Mouse (Mus musculus): ENCODE results near the gene Jazf1. TPM values are rescaled to one million over a fixed set of nuclear protein-coding genes. Genes with fewer than 3 reads are reported as not detected.
A peak's percentile ranks its signal among the peaks of the same experiment; 100 is the strongest.

The Jazf1 gene
- total RNA-seq (2014; rRNA removed), result 35.2 and 37.2 TPM in 2 replicates
- polyA plus RNA-seq (2015; fragmentation: Nextera tagmentation; extraction: Ambion mirVana), result 53.5 and 56.1 TPM in 2 replicates

DNA sequence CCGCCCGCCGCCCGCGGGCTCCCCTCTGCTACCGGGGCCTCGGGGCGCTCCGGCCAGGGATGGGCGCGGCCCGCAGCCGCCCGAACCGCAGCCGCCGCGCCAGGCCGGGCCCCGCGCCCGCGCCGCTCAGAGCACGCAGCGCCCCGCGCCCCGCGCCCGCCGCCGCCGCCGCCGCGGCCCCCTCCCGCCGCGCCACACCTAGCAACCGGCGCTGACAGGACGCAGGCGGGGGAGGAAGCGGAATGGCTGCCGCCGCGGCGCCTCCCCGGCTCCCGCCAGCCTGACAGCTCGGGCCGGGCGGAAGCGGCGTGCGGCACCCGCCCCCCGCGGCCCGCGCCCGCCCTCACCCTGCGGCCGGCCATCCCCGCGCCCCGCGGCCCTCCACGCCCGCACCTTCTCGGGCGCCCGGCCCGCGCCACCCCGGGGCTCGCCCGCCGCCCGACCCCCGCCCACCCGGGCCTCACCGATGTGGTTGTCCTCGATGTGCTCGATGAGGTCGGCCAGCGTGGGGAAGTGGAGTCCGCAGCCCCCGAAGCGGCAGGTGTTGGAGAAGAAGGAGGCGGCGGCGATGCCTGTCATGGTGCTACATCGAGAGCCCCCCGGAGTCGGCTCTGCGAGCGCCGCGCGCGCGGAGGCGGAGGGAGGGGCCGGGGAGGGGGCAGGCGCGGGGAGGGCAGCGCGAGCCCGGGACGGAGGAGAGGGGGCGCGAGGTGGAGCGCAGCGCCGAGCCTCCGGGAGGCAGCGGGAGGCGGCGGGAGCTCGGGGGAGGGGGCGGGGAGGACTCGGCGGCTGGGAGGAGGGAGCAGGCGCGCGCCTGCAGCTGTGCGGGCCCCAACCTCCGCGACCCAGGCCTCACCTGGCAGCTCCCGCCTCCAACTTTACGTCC, at the start of gene Jazf1:
Jazf1 (minus strand) TSS at position 643 of the 886 bp plus-strand sequence.
- peak; percentile 74 for ATAC-seq
- under 1% methylated on average over 42 of the region's 133 CpGs for WGBS
- H3K4me1 ChIP-seq (ENCODE audit: insufficient read depth, low read length), result no peaks in the 10 kb centered on the region
- H3K36me3 ChIP-seq (ENCODE audit: insufficient read depth, low read length), result no peaks in the 10 kb centered on the region
- H3K27ac ChIP-seq, result peak within 1 kb of the TSS; percentile 90
- H3K27me3 ChIP-seq (ENCODE audit: insufficient read depth, low read length), result no peaks in the 10 kb centered on the region
- peak within 1 kb of the TSS; percentile 92 for H3K4me3 ChIP-seq (ENCODE audit: low read length)
- no peaks in the 10 kb centered on the region for H3K9me3 ChIP-seq (ENCODE audit: low read length)
- peak within 1 kb of the TSS; percentile 86 for H3K9ac ChIP-seq (replicated peaks; ENCODE audit: low read length)
- peak within 1 kb of the TSS; percentile 78 for H3K4me2 ChIP-seq (ENCODE audit: low read depth, low read length)
- DNase-seq (ENCODE audit: low spot score), result peak; percentile 67
- no peak for TF ChIP-seq CTCF (IDR thresholded peaks at IDR 0.05; ENCODE audit: low read depth)

DNA sequence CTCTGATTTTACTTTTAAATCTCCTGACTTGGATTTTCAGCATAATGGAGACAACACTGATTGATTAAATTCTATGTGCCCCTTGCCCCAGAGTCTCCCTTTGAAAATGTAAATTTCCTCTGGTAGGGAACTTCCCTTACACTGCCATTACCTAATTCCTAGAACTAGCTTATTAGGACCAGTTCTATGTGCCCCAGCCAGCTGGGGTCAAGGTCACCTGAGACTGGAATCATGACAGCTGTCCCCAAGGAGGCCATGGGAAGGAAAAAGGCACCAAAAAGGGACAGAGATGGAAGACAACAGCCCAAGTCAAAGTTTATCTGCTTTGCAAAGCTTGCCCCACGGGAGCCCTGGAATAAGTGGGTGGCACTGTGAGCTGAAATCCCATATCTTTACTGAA, 49.4 kb upstream of the Jazf1 start:
- no peak overlapping the region for H3K9ac ChIP-seq (replicated peaks; ENCODE audit: low read length)
- ATAC-seq (no peak), DNase-seq (ENCODE audit: low spot score) (no peak)
- no peak overlapping the region for H3K4me3 ChIP-seq (ENCODE audit: low read length)
- no peaks in the 10 kb centered on the region for H3K27me3 ChIP-seq (ENCODE audit: insufficient read depth, low read length)
- no peaks in the 10 kb centered on the region for H3K36me3 ChIP-seq (ENCODE audit: insufficient read depth, low read length)
- no peak overlapping the region for H3K27ac ChIP-seq
- no peak overlapping the region for H3K4me2 ChIP-seq (ENCODE audit: low read depth, low read length)
- TF ChIP-seq CTCF (IDR thresholded peaks at IDR 0.05; ENCODE audit: low read depth), result no peak
- 44% methylated on average over 1 of the region's 1 CpGs for WGBS
- H3K9me3 ChIP-seq (ENCODE audit: low read length), result no peaks in the 10 kb centered on the region
- H3K4me1 ChIP-seq (ENCODE audit: insufficient read depth, low read length), result no peaks in the 10 kb centered on the region

DNA sequence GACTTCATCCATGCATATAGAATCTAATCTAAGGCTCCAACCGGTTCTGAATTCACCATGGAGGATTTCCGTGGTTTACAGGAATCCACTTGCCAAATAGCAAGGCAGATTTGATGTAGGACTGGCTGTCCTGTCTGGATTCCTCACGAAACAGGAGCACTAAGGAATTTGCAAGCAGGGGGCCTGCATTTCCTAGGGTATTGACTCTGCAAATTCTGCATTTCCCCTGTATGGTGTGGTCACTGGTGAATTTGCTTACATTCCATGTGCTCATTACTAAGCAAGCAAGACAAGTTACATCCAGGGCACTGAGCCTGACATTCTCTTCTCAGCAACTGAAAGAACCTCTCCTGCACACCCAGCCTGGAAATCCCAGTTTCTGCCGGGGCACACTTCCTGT, 18.4 kb upstream of the Jazf1 start:
- Histone ChIP-seq H3K9me3 (ENCODE audit: low read length) (no peaks in the 10 kb centered on the region), H3K27ac (no peak overlapping the region), H3K4me2 (ENCODE audit: low read depth, low read length) (no peak overlapping the region), H3K9ac (replicated peaks; ENCODE audit: low read length) (no peak overlapping the region), H3K4me3 (ENCODE audit: low read length) (no peak overlapping the region), H3K27me3 (ENCODE audit: insufficient read depth, low read length) (no peaks in the 10 kb centered on the region), H3K36me3 (ENCODE audit: insufficient read depth, low read length) (no peaks in the 10 kb centered on the region), H3K4me1 (ENCODE audit: insufficient read depth, low read length) (no peaks in the 10 kb centered on the region)
- TF ChIP-seq CTCF (IDR thresholded peaks at IDR 0.05; ENCODE audit: low read depth), result no peak
- ATAC-seq (no peak), DNase-seq (ENCODE audit: low spot score) (no peak)
- 65% methylated on average over 4 of the region's 4 CpGs for WGBS

DNA sequence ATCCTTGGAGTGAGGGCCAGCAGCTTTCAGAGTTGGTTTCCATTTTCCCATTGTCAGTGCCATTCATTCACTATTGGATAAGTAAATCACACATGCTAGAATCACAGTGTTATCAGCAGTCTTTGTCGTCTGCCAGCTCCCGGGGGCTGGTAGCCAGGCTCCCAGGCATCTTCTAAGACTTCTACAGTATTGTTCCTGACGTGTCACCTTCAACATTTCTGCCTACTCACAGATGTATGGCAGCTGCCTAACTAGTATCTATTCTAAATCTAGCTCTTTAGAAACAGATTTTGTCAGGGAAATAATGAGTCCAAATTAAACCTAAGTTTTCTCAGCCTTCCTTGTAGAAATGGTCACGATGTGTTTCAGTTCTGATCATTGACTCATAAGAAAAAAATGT, 12.8 kb upstream of the Jazf1 start:
- no peak for TF ChIP-seq CTCF (IDR thresholded peaks at IDR 0.05; ENCODE audit: low read depth)
- H3K27me3 ChIP-seq (ENCODE audit: insufficient read depth, low read length), result no peaks in the 10 kb centered on the region
- H3K9me3 ChIP-seq (ENCODE audit: low read length), result no peaks in the 10 kb centered on the region
- WGBS, result 77% methylated on average over 4 of the region's 4 CpGs
- DNase-seq (ENCODE audit: low spot score) (no peak), ATAC-seq (no peak)
- H3K4me3 ChIP-seq (ENCODE audit: low read length), result no peak overlapping the region
- no peak overlapping the region for H3K27ac ChIP-seq
- no peaks in the 10 kb centered on the region for H3K4me1 ChIP-seq (ENCODE audit: insufficient read depth, low read length)
- H3K4me2 ChIP-seq (ENCODE audit: low read depth, low read length), result no peak overlapping the region
- H3K9ac ChIP-seq (replicated peaks; ENCODE audit: low read length), result no peak overlapping the region
- H3K36me3 ChIP-seq (ENCODE audit: insufficient read depth, low read length), result no peaks in the 10 kb centered on the region

DNA sequence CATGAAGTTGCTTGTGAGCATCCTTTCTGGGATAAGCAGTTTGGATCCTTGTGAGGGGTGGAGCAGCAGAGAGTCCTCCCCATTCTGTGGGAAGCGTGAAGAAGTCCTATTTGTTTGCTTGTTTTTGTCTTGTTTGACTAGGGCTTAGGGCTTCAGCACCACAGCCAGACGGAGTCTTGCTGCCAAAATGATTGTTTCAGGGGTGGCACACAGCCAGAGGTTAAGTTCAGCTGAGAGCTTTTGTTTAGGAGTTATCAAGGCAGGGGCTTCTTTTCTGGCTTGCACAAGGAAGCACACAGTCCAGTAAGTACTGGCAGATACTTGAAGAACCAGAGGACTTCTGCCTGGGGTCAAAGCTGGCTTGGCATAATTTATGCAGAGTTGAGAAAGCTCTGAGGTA, 10.2 kb upstream of the Jazf1 start:
- no peak for TF ChIP-seq CTCF (IDR thresholded peaks at IDR 0.05; ENCODE audit: low read depth)
- Histone ChIP-seq H3K9me3 (ENCODE audit: low read length) (no peaks in the 10 kb centered on the region), H3K4me1 (ENCODE audit: insufficient read depth, low read length) (no peaks in the 10 kb centered on the region), H3K4me2 (ENCODE audit: low read depth, low read length) (no peak overlapping the region), H3K27ac (no peak overlapping the region), H3K9ac (replicated peaks; ENCODE audit: low read length) (no peak overlapping the region), H3K27me3 (ENCODE audit: insufficient read depth, low read length) (no peaks in the 10 kb centered on the region), H3K4me3 (ENCODE audit: low read length) (no peak overlapping the region), H3K36me3 (ENCODE audit: insufficient read depth, low read length) (no peaks in the 10 kb centered on the region)
- ATAC-seq (no peak), DNase-seq (ENCODE audit: low spot score) (no peak)
- 19% methylated on average over 2 of the region's 2 CpGs for WGBS

DNA sequence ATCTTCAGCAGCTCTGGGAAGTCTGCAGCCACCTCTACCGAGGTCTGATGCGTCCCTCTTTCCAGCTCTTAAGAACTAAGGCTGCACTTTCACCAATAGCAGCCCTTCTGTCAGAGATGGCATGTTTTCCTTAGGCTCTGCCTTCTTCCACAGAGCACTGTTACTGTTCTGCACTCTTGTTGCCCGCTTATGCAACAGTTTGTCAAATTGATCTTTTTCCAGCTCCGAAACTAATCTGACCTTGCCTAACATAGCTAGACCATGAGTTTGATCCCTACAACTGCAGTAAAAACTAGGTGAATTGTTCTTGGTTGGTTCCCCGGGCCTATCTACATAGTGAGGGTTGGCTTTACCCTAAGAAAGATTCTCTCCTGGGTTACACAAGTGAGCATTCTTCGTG, 3.3 kb upstream of the Jazf1 start:
- no peak for ATAC-seq
- Histone ChIP-seq H3K36me3 (ENCODE audit: insufficient read depth, low read length) (no peaks in the 10 kb centered on the region), H3K27ac (no peak overlapping the region), H3K4me3 (ENCODE audit: low read length) (no peak overlapping the region), H3K4me2 (ENCODE audit: low read depth, low read length) (no peak overlapping the region), H3K9ac (replicated peaks; ENCODE audit: low read length) (no peak overlapping the region), H3K4me1 (ENCODE audit: insufficient read depth, low read length) (no peaks in the 10 kb centered on the region), H3K9me3 (ENCODE audit: low read length) (no peaks in the 10 kb centered on the region), H3K27me3 (ENCODE audit: insufficient read depth, low read length) (no peaks in the 10 kb centered on the region)
- 86% methylated on average over 6 of the region's 6 CpGs for WGBS
- TF ChIP-seq CTCF (IDR thresholded peaks at IDR 0.05; ENCODE audit: low read depth), result no peak
- DNase-seq (ENCODE audit: low spot score), result no peak

DNA sequence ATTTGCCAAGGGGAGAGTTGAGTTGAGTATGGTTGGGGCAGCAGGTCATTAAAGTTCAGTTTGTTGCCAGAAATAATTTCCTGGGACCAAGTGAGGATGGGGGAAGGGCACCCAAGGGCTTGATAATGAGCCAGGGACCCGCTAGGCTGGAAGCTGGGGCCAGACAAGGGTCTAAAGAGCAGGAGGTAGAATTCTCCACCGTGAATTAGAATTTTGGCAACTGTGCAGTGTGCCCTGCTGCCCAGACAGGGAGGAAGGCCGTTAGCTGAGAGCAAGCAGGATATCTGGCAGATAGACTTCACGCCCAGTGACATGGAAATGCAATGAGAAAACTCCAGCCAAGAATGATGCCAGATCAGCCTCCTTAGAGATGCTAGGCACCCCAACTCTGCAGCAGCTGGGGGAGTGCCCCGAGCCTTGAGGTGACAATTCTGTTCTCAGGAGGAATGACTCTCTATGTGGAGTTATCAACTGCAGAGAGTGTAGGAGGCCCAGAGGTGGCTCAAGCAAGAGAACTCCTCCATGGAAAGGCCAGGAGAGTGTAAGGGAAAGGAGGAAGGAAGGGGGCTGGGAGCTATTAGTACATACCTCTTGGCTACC, 1.6 kb upstream of the Jazf1 start:
- Histone ChIP-seq H3K9me3 (ENCODE audit: low read length) (no peaks in the 10 kb centered on the region), H3K4me1 (ENCODE audit: insufficient read depth, low read length) (no peaks in the 10 kb centered on the region), H3K36me3 (ENCODE audit: insufficient read depth, low read length) (no peaks in the 10 kb centered on the region), H3K27ac (no peak overlapping the region), H3K9ac (replicated peaks; ENCODE audit: low read length) (no peak overlapping the region), H3K4me3 (ENCODE audit: low read length) (no peak overlapping the region), H3K27me3 (ENCODE audit: insufficient read depth, low read length) (no peaks in the 10 kb centered on the region), H3K4me2 (ENCODE audit: low read depth, low read length) (no peak overlapping the region)
- WGBS, result 25% methylated on average over 5 of the region's 5 CpGs
- no peak for TF ChIP-seq CTCF (IDR thresholded peaks at IDR 0.05; ENCODE audit: low read depth)
- DNase-seq (ENCODE audit: low spot score) (peak; percentile 54), ATAC-seq (no peak)
